Mouse (Mus musculus) liver (tissue): Measurements from ENCODE around the gene Pex3.
"Not testable (repeated sequence)": the region's sequence is repeated elsewhere in the genome, so short reads cannot be mapped to it uniquely, and the experiment has no call there.

ENCODE experiments used
- DNase-seq: peaks from one replicate; pipeline ENCODE4 v3.0.0-alpha.2; 2020; ENCODE audit warnings: mixed read lengths

Pex3 gene

GRCm38 (mm10) chr10:13534751-13535150, 18.2 kb downstream of the Pex3 start:
- DNase-seq: no peak

DNA sequence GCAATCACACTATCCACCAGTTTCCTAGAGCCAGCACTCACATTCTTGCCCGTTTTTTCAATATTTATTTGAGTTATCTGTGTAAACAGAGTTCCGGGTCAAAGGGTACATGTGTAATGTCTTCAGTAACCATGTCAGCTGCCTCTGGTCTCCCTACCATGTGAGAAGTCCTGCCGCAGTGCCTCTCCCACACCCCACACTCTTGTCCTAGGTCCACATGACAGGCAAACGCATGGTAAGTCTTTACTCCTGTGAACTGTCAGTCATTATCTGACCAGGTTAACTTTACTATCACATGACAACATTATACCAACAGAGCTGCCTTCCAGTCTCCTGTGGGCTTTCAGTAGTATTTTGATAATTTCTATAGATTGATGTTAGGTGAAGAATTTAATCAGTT, 24.8 kb downstream of the Pex3 start:
- no peak for DNase-seq

DNA sequence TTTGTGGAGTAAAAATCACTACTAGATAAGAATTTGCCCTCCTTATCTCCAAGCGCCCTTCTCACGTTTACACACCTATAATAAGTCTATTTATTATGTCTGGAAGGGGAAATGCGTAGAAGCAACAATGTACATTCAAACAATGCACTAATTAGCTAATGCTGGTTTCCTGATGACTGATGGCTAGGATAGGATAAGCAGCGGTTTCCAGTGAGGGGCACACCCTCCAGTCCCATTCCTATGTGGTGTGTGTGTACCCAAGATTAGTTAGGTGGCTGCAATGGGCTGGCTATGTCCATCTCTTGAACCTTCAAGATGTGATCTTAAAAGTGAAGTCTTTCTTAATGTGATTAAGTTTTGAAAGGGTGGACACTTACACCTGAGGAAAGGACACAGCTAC, 31.1 kb downstream of the Pex3 start:
- peak; percentile 47 for DNase-seq

DNA sequence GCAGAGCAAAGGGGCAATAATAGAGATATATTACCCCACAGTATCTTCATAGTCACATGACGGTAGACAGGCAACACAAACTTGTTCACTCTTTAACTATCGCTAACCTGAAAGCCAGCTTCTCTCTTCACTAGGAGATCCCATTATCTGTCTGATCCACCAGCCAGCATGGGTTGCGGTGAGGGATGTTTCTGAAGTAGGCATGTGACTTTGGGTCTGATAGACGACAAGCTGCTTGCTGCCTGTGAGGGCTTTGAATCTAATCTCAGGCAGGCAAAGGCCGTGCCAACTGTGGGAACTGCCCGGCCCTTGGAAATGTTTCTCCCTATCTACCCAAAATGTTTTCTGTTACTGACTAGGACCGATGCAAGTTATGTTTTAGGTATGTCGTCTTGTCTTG, 50.6 kb downstream of the Pex3 start:
- DNase-seq: peak; percentile 80

DNA sequence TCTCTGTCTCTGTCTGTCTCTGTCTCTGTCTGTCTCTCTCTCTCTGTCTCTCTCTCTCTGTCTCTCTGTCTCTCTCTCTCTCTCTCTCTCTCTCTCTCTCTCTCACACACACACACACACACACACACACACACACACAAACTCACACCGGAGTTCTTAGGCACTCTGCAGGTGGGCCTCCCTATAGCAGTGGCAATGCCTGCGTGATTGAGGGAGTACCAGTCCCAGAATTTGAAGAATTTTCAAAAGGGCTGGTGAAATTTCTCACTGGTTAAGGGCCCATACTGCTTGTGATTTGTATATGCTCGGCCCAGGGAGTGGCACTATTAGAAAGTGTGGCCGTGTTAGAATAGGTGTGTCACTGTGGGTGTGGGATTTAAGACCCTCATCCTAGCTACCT, 51.4 kb downstream of the Pex3 start:
- DNase-seq: not testable (repeated sequence)

DNA sequence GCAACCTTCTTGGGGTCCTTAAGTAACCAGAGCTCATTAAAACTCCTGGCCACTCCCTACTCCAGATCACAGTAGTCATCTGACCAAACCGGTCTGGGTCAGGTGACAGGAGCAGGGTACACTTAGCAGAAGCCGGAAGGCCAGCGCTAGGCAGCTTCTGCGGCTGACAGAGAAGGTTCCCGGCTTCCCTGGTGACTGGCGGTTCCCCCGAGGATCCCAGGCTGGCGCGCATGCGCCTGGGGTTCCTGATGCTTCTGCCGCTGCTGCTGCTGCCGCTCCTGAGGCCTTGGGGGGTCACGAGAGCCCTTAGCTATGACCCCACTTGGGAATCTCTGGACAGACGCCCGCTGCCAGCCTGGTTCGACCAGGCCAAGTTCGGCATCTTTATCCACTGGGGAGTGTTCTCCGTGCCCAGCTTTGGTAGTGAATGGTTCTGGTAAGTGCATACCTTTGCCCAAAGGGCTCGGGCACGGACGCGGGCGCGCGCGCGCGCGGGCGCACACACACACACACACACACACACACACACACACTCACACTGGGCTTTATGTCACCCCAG, 51.9 kb downstream of the Pex3 start:
- DNase-seq: peak; percentile 89

GRCm38 (mm10) chr10:13500473-13500872, 52.5 kb downstream of the Pex3 start:
- no peak for DNase-seq

GRCm38 (mm10) chr10:13499331-13499730, 53.6 kb downstream of the Pex3 start, which contains the start of gene Fuca2:
Gene Fuca2 (plus strand): TSS chr10:13499540.
- no peak for DNase-seq

GRCm38 (mm10) chr10:13496315-13496714, 56.6 kb downstream of the Pex3 start:
- no peak for DNase-seq

DNA sequence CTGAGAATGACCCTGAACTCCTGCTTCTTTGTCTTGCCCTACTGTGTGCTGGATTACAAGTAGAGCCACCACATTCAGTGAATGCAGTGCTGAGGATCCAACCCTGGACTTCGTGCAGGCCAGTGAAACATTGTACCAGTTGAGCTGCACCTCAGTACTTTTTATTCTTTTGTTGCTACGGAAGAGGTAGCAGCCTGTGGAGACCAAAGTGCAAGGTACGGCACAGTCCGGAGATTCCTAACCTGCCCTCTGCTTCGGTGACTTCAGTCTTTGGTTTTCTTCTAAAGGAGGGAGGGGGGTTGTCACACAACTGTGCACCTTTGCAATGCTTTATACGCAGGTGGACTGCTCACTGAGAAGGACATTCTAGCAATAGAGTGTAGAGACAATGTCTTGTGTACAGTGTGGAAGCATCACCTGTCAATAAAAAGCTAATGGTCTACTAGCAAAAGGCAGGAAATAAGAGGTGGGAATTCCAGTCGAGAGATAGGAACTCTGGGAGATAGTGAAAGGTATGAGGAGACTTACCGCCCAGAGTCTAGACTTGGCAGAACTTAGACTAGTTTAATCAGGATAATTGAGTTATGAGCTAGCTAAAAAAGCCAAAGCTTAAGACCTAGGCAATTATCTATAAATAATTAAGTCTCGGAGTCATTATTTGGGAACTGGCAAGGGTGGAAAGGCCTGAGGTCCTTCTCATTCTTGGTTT, 58.8 kb downstream of the Pex3 start:
- DNase-seq: no peak

- no peak for DNase-seq
These were observed 63.3 kb downstream of the Pex3 start for GRCm38 (mm10) chr10:13489671-13490070.

DNA sequence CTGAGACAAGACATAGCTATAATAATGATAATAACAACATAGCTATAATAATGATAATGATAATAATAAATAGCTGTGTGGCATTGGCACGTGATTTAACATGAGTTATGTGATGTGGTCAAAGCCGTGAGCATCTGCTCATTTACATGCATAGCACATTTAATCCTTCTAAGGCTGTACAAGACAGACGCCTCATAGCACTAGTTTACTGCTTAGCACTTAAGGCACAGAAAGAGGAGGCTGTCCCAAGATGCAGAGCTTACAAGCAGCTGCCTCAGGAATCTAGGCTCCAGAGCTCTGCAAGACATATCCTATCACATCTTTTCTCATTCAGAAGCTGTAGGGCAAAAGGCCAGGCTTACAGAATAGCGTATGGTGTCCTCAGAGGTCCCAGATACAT, 67.0 kb downstream of the Pex3 start:
- DNase-seq: no peak

DNA sequence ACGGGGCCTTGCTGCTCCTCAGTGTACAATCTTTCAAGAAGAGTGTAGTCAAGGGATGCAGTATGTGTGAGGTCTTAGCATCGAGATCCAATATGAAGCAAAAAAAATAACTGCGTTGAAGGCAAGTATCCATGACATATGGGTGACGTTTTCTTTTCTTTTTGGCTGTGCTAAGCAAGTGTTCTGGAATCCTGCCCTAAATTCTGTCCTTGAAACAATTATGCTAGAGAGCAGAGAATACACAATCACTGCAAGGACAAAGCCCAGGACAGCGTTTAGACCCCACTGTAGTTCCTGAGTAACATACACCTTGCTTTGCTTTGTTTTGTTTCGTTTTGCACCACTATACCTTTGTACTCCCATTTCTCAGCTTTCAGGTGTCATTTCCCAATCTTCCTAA, 73.6 kb downstream of the Pex3 start:
- no peak for DNase-seq

DNA sequence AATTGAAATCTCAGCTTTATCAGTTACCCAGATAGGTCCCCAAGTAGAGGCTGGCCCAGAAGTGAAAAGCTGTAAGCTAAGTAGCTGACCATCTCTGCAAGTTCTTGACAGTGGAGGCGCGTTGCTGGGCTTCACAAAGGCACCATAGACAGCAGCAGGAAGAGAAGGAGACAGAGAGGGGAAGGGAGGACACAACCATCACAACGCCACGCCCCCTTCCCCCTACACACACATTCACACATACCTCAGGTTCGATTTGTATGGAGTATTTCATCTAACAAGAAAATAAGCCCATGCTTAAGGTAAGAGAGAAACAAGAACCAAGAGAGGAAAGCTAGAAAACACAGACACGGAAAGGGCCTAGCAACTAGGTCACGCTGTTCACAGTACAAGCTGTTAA, 77.8 kb downstream of the Pex3 start:
- no peak for DNase-seq

DNA sequence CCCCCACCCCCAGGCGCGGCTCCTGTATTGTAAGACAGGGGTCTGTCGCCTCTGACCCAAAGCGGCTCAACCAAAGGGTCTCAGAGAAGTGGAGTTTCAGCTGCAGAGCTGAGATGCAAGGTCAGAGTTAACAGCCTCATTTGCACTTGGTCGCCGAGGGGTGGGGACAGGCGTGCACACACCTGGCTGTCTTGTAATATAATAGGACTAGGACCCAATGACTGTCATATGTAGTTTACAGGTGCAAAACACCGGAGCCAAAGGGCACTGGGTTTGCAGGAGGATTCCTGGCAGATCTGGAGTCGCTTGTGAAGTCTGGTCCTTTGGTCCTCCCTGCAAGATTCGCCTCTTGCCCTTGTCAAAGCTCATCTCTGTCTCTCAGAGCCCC, 78.4 kb downstream of the Pex3 start:
- DNase-seq: no peak
